ENCODE assay signal across 14 mouse cellular contexts in genomic region chr4:64129290-64129689, GRCm38 (mm10).
DNase-seq lines count a peak whose midpoint lies in the region; ATAC-seq and TF ChIP-seq lines count a peak whose summit lies in the region.
"Had no signal": no experiment of that assay in that cellular context is flagged by ENCODE, and none has a peak within 500 bp of the region (broad histone marks: within the 10 kb centered on the region; RNA-seq: fewer than 3 reads in every experiment).

No protein-coding gene starts in this region.

- TF ChIP-seq CTCF in kidney, adult 2 months (conservative IDR thresholded peaks at IDR 0.05; ENCODE audit: insufficient read depth, insufficient read length, low read depth, low read length), result no peak
- no peak for TF ChIP-seq CTCF in lung, postnatal 0 days (IDR thresholded peaks at IDR 0.05)

- TF ChIP-seq EP300 in lung, postnatal 0 days (IDR thresholded peaks at IDR 0.05), result peak; percentile 47; the same call in 1 of the 2 replicates

- no peak overlapping the region for H3K9ac ChIP-seq in embryonic facial prominence, embryonic 11.5 days (replicated peaks; ENCODE audit: low read length)
- H3K9ac ChIP-seq in lung, postnatal 0 days (replicated peaks; ENCODE audit: low read depth), result no peak overlapping the region
- H3K9ac ChIP-seq: forebrain, embryonic 12.5 days; neural tube, embryonic 12.5 days had no signal

- no peaks in the 10 kb centered on the region for H3K36me3 ChIP-seq in kidney, adult 2 months (ENCODE audit: control insufficient read depth, insufficient read depth, low read length)
- no peaks in the 10 kb centered on the region for H3K36me3 ChIP-seq in embryonic facial prominence, embryonic 11.5 days (replicated peaks; ENCODE audit: control insufficient read depth, insufficient read depth, low read depth, low read length)
- H3K36me3 ChIP-seq in lung, postnatal 0 days (ENCODE audit: insufficient read depth, low read length), result no peaks in the 10 kb centered on the region
- H3K36me3 ChIP-seq: forebrain, embryonic 12.5 days; neural tube, embryonic 12.5 days had no signal

- H3K4me2 ChIP-seq in embryonic facial prominence, embryonic 11.5 days (ENCODE audit: low read depth, low read length), result no peak overlapping the region
- no peak overlapping the region for H3K4me2 ChIP-seq in lung, postnatal 0 days (replicated peaks; ENCODE audit: low read depth, low read length)
- H3K4me2 ChIP-seq: forebrain, embryonic 12.5 days; neural tube, embryonic 12.5 days had no signal

- no peaks in the 10 kb centered on the region for H3K27me3 ChIP-seq in kidney, adult 2 months (replicated peaks; ENCODE audit: control insufficient read depth, insufficient read depth, low read length)
- H3K27me3 ChIP-seq in embryonic facial prominence, embryonic 11.5 days (ENCODE audit: control insufficient read depth, insufficient read depth, low read length), result no peaks in the 10 kb centered on the region
- H3K27me3 ChIP-seq in lung, postnatal 0 days (replicated peaks; ENCODE audit: insufficient read depth, low read length), result no peaks in the 10 kb centered on the region
- H3K27me3 ChIP-seq: forebrain, embryonic 12.5 days; neural tube, embryonic 12.5 days had no signal

- H3K9me3 ChIP-seq in embryonic facial prominence, embryonic 11.5 days (replicated peaks; ENCODE audit: control insufficient read depth, low read length), result no peaks in the 10 kb centered on the region
- no peaks in the 10 kb centered on the region for H3K9me3 ChIP-seq in lung, postnatal 0 days (ENCODE audit: low read length)
- H3K9me3 ChIP-seq: forebrain, embryonic 12.5 days; neural tube, embryonic 12.5 days had no signal

- 63% methylated on average over 1 of the region's 1 CpGs for WGBS in kidney, adult 2 months
- 47% methylated on average over 1 of the region's 1 CpGs for WGBS in embryonic facial prominence, embryonic 11.5 days
- WGBS in lung, postnatal 0 days, result 70% methylated on average over 1 of the region's 1 CpGs

- intact Hi-C loops in heart, postnatal 10 days (cut with DNase I), result no loop called here

- peak; percentile 76 for DNase-seq in kidney, postnatal 10 days
- DNase-seq in kidney, adult 2 months, result no peak
- peak; percentile 59 for DNase-seq in embryonic facial prominence, embryonic 11.5 days (ENCODE audit: low spot score)
- DNase-seq in heart, postnatal 10 days, result peak; percentile 70 to 80
- peak; percentile 70 for DNase-seq in lung, postnatal 0 days (ENCODE audit: low spot score)
- no peak for DNase-seq in thymus, postnatal 4 days
- no peak for DNase-seq in left cerebral cortex, adult 9 months (ENCODE audit: low spot score in 2 of 2)
- DNase-seq in frontal cortex, adult 2 months (ENCODE audit: extremely low spot score in 1 of 2, low spot score in 1 of 2), result no peak
- DNase-seq: cerebellum, adult 18-20 months; gastrocnemius, adult 2 months had no signal

- no peak overlapping the region for H3K27ac ChIP-seq in kidney, adult 2 months (ENCODE audit: insufficient read depth, low read depth, low read length)
- H3K27ac ChIP-seq in embryonic facial prominence, embryonic 11.5 days (replicated peaks; ENCODE audit: low read depth, low read length), result no peak overlapping the region
- no peak overlapping the region for H3K27ac ChIP-seq in lung, postnatal 0 days (ENCODE audit: low read length)
- H3K27ac ChIP-seq: forebrain, embryonic 12.5 days; gastrocnemius, adult 2 months; neural tube, embryonic 12.5 days had no signal

- H3K4me1 ChIP-seq in kidney, adult 2 months (ENCODE audit: control insufficient read depth, insufficient read depth, low read length), result no peaks in the 10 kb centered on the region
- no peaks in the 10 kb centered on the region for H3K4me1 ChIP-seq in embryonic facial prominence, embryonic 11.5 days (ENCODE audit: control insufficient read depth, insufficient read depth, low read length)
- H3K4me1 ChIP-seq in lung, postnatal 0 days (ENCODE audit: insufficient read depth, low read depth, low read length), result no peaks in the 10 kb centered on the region
- H3K4me1 ChIP-seq: forebrain, embryonic 12.5 days; neural tube, embryonic 12.5 days had no signal

- no peak for ATAC-seq in embryonic facial prominence, embryonic 11.5 days (replicated peaks; ENCODE audit: insufficient number of reproducible peaks, low FRiP score, low TSS enrichment, low read depth)
- peak; percentile 80 for ATAC-seq in lung, postnatal 0 days
- ATAC-seq: activated CD4-positive, CD25-positive, alpha-beta regulatory T cell, adult 4 months; midbrain, embryonic 16.5 days had no signal

- TF ChIP-seq POLR2A in kidney, adult 2 months (IDR thresholded peaks at IDR 0.05; ENCODE audit: low read depth, low read length), result no peak

- no peak overlapping the region for H3K4me3 ChIP-seq in kidney, adult 2 months (ENCODE audit: insufficient read depth, low read depth, low read length)
- no peak overlapping the region for H3K4me3 ChIP-seq in embryonic facial prominence, embryonic 11.5 days (ENCODE audit: low read depth, low read length)
- H3K4me3 ChIP-seq in lung, postnatal 0 days (ENCODE audit: low read depth, low read length), result no peak overlapping the region
- H3K4me3 ChIP-seq: forebrain, embryonic 12.5 days; gastrocnemius, adult 2 months; neural tube, embryonic 12.5 days had no signal

Comparison
In these comparisons a context has a peak if more than half of its experiments do, and no peak if none do; other contexts are left out.
1. DNase-seq: peak in kidney, postnatal 10 days (single experiment), embryonic facial prominence, embryonic 11.5 days (single experiment), heart, postnatal 10 days (2 of 2) and lung, postnatal 0 days (single experiment); none in kidney, adult 2 months (single experiment), thymus, postnatal 4 days (single experiment), left cerebral cortex, adult 9 months (0 of 2) and frontal cortex, adult 2 months (0 of 2).